Mouse (Mus musculus): Measurements from ENCODE around the gene Higd2a. TPM values are rescaled to one million over a fixed set of nuclear protein-coding genes. Genes with fewer than 3 reads are reported as not detected.
A peak's percentile ranks its signal among the peaks of the same experiment; 100 is the strongest.

The Higd2a gene
- polyA plus RNA-seq, 1 experiment: 329 TPM

DNA sequence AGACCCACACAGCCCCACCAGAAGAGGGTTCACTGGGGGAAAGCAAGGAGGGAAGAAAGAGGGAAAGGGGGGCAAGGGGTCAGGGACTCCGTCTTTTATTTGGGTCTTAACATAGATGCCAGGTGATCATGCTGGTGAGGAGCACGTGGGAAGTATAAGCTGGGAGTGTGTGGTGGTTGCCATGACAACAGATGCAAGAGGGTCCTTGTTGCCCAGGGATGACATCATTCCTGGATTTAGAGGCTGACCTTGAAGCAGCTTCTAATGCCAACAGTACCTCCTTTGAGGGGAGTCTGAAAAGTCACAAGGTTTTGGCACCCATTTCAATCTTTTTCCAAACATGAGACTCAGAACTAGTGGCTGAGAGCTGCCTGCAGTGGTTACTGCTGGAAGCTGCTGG lies 18.4 kb upstream of the Higd2a start:
- Histone ChIP-seq H3K4me3 (ENCODE audit: insufficient read depth, low read depth, low read length) (no peak overlapping the region), H3K27ac (replicated peaks; ENCODE audit: low read depth, low read length) (no peak overlapping the region), H3K4me1 (ENCODE audit: control insufficient read depth, insufficient read depth, insufficient read length, low read length) (peaks cover 4% of the 10 kb centered on the region; the same call in 1 of the 2 replicates)

- Histone ChIP-seq H3K4me1 (ENCODE audit: control insufficient read depth, insufficient read depth, insufficient read length, low read length) (peaks cover 4% of the 10 kb centered on the region; the same call in 1 of the 2 replicates), H3K27ac (replicated peaks; ENCODE audit: low read depth, low read length) (no peak overlapping the region), H3K4me3 (ENCODE audit: insufficient read depth, low read depth, low read length) (no peak overlapping the region)
Observed at GRCm38 (mm10) chr13:54572621-54573020, 17.4 kb upstream of the Higd2a start.

- H3K4me3 ChIP-seq (ENCODE audit: insufficient read depth, low read depth, low read length): peak within 1 kb of the TSS; percentile 87
Observed at GRCm38 (mm10) chr13:54574854-54575481, 15.0 kb upstream of the Higd2a start, which contains the start of gene Arl10. Gene Arl10, plus strand, starts transcription at chr13:54575015.

GRCm38 (mm10) chr13:54575489-54575888 lies 14.5 kb upstream of the Higd2a start:
- peak overlapping the region; percentile 87 for H3K4me3 ChIP-seq (ENCODE audit: insufficient read depth, low read depth, low read length)
- peaks cover 4% of the 10 kb centered on the region; the same call in 1 of the 2 replicates for H3K4me1 ChIP-seq (ENCODE audit: control insufficient read depth, insufficient read depth, insufficient read length, low read length)
- peak overlapping the region; percentile 56; the same call in 1 of the 2 replicates for H3K27ac ChIP-seq (replicated peaks; ENCODE audit: low read depth, low read length)

More at GRCm38 (mm10) chr13:54574854-54575481, 15.0 kb upstream of the Higd2a start, which contains the start of gene Arl10:
- Histone ChIP-seq H3K4me1 (ENCODE audit: control insufficient read depth, insufficient read depth, insufficient read length, low read length) (peaks cover 4% of the 10 kb centered on the region; the same call in 1 of the 2 replicates), H3K27ac (replicated peaks; ENCODE audit: low read depth, low read length) (peak within 1 kb of the TSS; percentile 56)

DNA sequence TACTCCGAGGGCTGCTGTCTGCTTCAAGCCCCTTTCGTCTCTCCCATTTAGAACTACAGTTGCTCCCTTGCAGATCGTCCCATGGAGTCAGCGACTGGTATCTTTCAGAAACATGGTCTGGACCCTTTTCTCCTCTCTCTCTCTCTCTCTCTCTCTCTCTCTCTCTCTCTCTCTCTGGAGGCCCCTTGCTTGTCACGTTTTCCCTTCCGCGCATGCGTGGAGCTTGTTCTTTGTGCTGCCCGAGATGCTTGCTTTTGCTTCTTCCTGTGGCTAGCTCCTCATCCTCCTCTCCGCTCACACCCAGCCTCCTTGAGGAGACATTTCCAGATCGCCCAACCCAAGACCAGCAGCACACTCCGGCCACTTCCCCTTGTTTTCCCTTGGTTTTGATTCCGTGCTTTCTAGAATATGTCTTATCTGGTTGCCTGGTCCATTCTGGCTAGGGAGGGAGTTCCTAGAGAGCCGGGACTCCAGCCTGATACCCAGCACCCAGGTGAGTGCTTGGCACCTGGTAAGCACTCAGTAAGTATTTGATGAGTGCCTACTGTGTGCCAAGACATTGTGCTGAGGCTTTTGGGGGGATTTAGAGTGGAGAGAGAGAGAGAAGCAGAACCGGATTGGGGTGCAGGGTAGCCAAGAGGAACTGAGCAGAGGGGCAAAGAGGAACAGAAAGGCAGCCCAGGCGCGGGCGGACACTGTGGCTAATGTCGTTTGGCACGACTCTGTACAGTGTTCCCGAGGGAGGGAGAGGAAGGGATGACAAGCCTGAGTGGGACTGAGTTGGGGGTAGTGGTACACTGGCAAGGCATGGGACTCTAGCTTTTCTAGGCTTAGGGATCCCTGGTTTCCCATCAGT lies 12.1 kb upstream of the Higd2a start:
- Histone ChIP-seq H3K4me3 (ENCODE audit: insufficient read depth, low read depth, low read length) (peak overlapping the region; percentile 4; the same call in 1 of the 2 replicates), H3K4me1 (ENCODE audit: control insufficient read depth, insufficient read depth, insufficient read length, low read length) (peaks cover 4% of the 10 kb centered on the region; the same call in 1 of the 2 replicates), H3K27ac (replicated peaks; ENCODE audit: low read depth, low read length) (peak overlapping the region; percentile 64)

- H3K27ac ChIP-seq (replicated peaks; ENCODE audit: low read depth, low read length): no peak overlapping the region
- no peak overlapping the region for H3K4me3 ChIP-seq (ENCODE audit: insufficient read depth, low read depth, low read length)
- H3K4me1 ChIP-seq (ENCODE audit: control insufficient read depth, insufficient read depth, insufficient read length, low read length): peaks cover 2% of the 10 kb centered on the region; the same call in 1 of the 2 replicates
Observed at GRCm38 (mm10) chr13:54581385-54581784, 8.6 kb upstream of the Higd2a start.

GRCm38 (mm10) chr13:54582126-54582525 lies 7.9 kb upstream of the Higd2a start:
- H3K27ac ChIP-seq (replicated peaks; ENCODE audit: low read depth, low read length): no peak overlapping the region
- H3K4me3 ChIP-seq (ENCODE audit: insufficient read depth, low read depth, low read length): no peak overlapping the region
- H3K4me1 ChIP-seq (ENCODE audit: control insufficient read depth, insufficient read depth, insufficient read length, low read length): peaks cover 2% of the 10 kb centered on the region; the same call in 1 of the 2 replicates

GRCm38 (mm10) chr13:54582860-54583259 lies 7.1 kb upstream of the Higd2a start:
- no peak overlapping the region for H3K27ac ChIP-seq (replicated peaks; ENCODE audit: low read depth, low read length)
- H3K4me3 ChIP-seq (ENCODE audit: insufficient read depth, low read depth, low read length): no peak overlapping the region
- H3K4me1 ChIP-seq (ENCODE audit: control insufficient read depth, insufficient read depth, insufficient read length, low read length): peaks cover 2% of the 10 kb centered on the region; the same call in 1 of the 2 replicates

DNA sequence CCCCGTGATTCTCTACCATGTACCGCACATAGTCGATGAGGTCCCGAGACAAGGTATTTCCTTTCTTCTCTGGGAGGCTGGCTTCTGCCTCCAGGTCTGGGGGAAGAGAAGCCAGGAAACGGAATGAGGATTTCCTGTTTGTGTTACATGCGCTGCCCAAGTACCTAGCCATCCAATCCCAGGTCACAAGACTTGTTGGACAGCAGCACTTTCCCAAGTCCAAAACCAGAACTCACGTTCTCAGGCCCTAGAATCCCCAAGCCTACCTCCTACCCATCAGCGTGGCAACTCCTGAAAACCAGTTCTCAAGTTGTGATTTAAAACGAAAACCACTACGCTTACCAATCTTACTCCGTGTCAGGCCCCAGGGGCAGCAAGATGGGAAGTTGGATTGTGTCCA lies 4.2 kb upstream of the Higd2a start:
- peak overlapping the region; percentile 63 for H3K27ac ChIP-seq (replicated peaks; ENCODE audit: low read depth, low read length)
- H3K4me3 ChIP-seq (ENCODE audit: insufficient read depth, low read depth, low read length): peak overlapping the region; percentile 8; the same call in 1 of the 2 replicates
- H3K4me1 ChIP-seq (ENCODE audit: control insufficient read depth, insufficient read depth, insufficient read length, low read length): peaks cover 2% of the 10 kb centered on the region; the same call in 1 of the 2 replicates

DNA sequence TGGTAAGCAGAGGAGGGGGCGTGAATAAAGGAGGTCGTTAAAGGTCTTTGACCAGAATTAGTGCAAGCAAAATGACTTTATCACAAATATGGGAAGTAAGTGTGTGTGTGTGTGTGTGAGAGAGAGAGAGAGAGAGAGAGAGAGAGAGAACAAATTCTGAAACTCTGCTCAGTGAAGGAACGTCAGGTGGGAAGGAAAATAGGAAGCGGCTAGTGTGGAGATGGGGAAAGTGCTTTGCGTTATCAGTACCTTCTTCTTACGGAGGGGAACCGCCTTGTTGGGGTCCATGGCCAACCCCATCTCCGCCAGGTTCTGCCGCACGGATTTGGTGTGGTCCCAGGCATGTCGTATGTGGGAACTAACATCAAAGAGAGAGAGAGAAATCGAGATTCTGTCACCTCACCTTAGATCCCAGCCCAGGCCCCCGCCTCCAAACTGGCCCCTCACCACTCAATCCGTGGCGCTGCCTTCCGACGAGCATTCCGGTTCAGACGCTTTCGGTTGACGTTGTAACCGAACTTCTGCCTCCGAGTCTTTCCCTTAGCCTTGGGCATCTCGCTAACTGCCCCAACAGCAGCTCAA lies 502 bp upstream of the Higd2a start:
- H3K4me3 ChIP-seq (ENCODE audit: insufficient read depth, low read depth, low read length): peak overlapping the region; percentile 77
- peaks cover 7% of the 10 kb centered on the region; the same call in 1 of the 2 replicates for H3K4me1 ChIP-seq (ENCODE audit: control insufficient read depth, insufficient read depth, insufficient read length, low read length)
- H3K27ac ChIP-seq (replicated peaks; ENCODE audit: low read depth, low read length): peak overlapping the region; percentile 46

DNA sequence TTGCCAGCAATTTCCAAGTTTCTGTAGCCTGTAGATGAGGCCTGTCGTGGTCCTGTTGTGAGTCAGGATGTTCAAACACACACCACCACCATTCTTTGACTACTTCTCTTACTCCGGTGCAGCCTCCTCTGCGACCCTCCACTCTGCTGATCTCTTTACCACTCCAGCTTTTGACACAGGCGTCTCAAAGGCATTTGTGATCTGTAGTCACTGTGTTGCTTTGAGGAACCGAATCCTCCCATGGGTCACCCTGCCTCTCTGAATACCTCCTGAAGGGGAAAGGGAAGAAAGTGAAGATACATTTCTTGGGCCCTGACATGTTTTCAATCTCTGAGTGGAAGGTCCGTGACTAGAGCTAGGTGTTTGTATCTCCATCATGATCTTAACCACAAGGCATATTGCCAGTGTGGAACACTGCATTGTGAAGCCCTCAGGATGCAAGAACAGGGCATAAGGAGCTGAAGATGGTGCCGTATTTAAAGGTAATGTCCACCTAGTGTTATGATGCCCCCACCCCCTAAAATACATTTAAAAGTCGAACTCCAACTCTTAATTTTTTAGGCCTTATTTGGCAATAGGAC lies 1.9 kb downstream of the Higd2a start:
- H3K27ac ChIP-seq (replicated peaks; ENCODE audit: low read depth, low read length): no peak overlapping the region
- H3K4me1 ChIP-seq (ENCODE audit: control insufficient read depth, insufficient read depth, insufficient read length, low read length): peaks cover 9% of the 10 kb centered on the region
- H3K4me3 ChIP-seq (ENCODE audit: insufficient read depth, low read depth, low read length): peak overlapping the region; percentile 75

DNA sequence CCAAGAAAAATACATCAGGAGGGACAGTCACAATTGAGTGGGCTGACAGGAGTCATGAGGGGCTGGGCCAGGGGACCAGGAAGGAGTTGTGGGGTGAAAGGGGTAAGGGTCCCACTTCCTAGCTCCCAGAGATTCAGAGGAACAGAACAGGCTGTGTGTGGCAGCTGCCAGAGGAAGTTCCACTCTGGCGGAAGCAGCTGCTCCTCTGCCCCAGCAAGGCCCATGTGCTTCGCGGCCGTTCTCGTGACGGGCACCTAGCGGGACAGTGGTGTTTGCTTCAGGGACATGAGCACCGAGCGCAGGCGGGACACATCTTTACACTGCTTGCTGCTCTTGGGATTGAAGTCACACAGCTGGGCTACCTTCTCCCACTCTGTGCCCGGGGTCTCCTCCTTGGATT lies 3.6 kb downstream of the Higd2a start:
- Histone ChIP-seq H3K4me3 (ENCODE audit: insufficient read depth, low read depth, low read length) (no peak overlapping the region), H3K4me1 (ENCODE audit: control insufficient read depth, insufficient read depth, insufficient read length, low read length) (peaks cover 10% of the 10 kb centered on the region), H3K27ac (replicated peaks; ENCODE audit: low read depth, low read length) (no peak overlapping the region)

GRCm38 (mm10) chr13:54596107-54596690 lies 6.2 kb downstream of the Higd2a start:
- no peak overlapping the region for H3K4me3 ChIP-seq (ENCODE audit: insufficient read depth, low read depth, low read length)
- peaks cover 9% of the 10 kb centered on the region for H3K4me1 ChIP-seq (ENCODE audit: control insufficient read depth, insufficient read depth, insufficient read length, low read length)
- H3K27ac ChIP-seq (replicated peaks; ENCODE audit: low read depth, low read length): no peak overlapping the region; the same call in 1 of the 2 replicates

DNA sequence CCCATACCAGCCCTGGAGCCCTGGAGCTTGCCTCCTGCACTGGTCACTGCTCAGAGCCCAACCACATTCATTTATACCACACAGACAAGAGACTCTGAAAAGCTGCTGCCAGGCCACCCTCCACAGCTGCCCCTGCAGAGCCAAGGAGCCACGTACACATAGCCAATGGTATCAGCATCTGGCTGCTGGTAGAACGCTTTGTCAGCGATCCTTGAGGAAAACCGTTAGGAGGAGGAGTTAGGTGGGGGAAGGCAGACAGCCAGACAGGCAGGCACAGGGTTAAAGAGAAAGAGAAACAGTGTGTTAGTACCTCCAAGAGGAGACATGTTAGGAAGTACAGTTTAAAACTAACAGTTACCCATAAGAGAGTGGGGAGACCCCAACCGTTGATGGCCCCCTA lies 6.9 kb downstream of the Higd2a start:
- Histone ChIP-seq H3K4me1 (ENCODE audit: control insufficient read depth, insufficient read depth, insufficient read length, low read length) (peaks cover 6% of the 10 kb centered on the region), H3K4me3 (ENCODE audit: insufficient read depth, low read depth, low read length) (no peak overlapping the region), H3K27ac (replicated peaks; ENCODE audit: low read depth, low read length) (no peak overlapping the region)

Data from brown adipose tissue, adult 24 weeks (tissue).